Mouse (Mus musculus): ENCODE data around the gene Lias.

Gene Lias

DNA sequence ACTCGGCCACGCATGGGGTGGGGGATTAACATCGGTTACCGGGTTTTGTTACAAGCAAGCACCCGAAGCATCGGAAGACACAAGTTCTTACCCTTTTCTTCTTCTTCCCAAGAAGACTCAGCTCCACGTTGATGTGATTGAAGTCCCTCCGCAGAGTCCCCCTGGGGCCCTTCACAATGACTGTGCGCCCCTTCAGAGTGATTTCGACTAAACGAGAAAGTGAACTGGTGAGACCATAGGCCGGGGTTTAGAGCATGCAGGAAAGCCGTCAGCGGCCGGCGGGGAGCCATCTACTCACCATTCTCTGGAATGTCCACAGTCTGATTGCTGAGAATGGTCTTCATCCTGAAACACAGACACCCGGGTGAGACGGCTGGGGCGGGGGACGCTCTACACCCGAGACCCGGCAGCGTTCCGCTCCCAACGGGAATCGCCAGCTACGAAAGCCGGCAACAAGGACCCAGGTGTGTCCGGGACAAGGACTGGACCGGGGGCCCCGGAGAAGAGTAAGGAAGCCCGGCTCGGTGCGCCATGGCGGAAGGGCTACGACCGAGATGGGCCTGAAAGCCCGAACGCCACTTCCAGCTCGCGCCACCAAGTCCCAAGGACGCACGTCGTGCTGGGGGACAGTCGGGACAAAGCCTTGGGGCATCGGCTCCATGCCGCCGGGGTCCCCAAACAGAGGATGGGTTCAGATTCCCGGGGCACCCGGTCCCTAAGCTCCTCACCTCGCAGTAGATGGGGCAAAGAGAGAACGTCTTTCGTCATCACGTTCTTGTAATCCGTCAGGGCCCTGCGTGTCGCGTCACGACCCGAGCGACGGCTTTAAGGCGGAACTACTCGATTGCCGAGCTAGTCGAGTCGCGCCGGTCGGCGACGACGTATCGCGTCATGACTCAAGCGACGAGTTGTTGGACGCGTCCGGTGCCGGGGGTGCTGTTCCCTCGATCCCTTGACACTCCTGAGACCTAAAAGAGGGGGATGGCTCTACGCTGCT lies at the start of gene Lias, which contains the start of gene Rpl9:
TSS of gene Lias (plus strand) at position 850 of the 997 bp plus-strand sequence.
TSS of gene Rpl9 (minus strand) at position 797 of the 997 bp plus-strand sequence.
- in situ Hi-C loops (cut with MboI; ENCODE audit: low sequenced_read_pairs): no loop called here

DNA sequence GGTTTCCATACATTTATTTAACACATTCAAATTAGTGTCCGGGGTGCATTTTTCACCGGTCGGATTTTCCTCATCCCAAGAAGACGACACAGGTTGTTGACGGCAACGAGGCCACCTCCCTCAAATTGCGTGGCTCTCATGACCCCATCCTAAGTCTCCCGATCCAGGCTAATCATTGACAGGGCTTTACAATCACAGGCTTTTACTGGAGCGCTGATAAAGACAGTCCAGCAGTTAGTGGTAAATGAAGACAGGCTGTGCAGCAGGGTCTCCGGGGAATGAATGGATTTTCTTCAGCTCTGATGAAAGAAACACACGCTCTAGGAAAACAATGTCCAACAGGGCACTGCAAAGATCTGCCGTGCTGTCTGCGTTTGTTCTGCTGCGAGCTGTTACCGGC lies 43.1 kb upstream of the Lias start, which contains the start of gene Klb:
TSS of gene Klb (plus strand) at position 147 of the 400 bp plus-strand sequence.
- in situ Hi-C loops (cut with MboI; ENCODE audit: low sequenced_read_pairs): no loop called here

DNA sequence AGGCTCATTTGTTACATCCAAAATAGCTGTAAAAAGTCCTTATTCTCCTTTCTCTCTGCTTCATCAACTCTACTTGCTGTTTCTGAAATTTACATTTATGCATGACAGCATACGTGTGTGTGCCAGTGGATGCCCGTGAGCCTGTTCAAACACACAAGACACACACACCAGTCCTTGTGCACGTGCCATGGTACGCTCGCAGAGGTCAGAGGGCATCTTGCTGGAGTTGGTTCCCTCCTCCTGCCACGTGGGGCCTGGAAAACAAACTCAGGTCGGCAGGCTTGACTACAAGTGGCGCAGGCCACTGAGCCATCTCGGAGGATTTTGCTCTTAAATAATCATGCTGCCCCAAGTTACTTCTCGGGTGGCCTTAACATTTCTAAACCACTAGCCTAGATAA lies 40.8 kb upstream of the Lias start:
- in situ Hi-C loops (cut with MboI; ENCODE audit: low sequenced_read_pairs): no loop called here

DNA sequence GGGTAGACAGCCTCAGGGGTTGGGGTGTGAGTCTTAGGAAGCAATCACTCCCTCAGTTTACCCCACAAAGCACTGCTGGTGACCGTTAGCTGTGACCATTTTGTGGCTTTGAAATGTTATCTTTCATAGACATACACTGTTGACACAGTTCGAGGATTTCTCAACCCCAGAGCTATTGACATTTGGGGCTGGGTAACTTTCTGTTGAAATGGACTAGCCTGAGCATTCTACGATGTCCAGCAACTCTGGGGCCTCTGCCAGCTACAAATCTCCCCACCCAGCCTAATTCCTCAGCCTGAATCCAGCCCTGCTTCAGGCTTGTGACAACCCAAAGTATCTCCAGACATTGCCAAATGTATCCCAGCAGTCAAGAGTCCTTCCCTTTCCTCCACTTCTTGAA lies 37.2 kb upstream of the Lias start:
- in situ Hi-C loops (cut with MboI; ENCODE audit: low sequenced_read_pairs): no loop called here

DNA sequence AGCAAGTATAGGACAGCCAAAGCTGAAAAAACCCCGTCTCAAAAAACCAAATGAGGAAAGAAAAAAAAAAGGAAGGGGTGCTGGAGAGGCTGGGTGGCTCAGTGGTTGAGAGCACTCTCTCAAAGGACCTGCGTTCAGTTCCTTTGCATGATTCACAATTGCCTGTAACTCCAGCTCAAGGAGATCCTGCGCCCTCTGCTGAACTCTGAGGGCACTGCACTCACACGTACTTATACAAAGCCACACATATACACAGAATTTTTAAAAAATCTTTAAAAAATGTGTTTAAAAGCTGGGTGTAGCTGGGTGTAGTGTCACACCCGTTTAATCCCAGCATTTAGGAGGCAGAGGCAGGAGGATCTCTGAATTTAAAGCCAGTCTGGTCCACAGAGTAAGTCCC lies 36.3 kb upstream of the Lias start:
- in situ Hi-C loops (cut with MboI; ENCODE audit: low sequenced_read_pairs): no loop called here

GRCm38 (mm10) chr5:65356851-65357250 lies 34.4 kb upstream of the Lias start:
- in situ Hi-C loops (cut with MboI; ENCODE audit: low sequenced_read_pairs): no loop called here

GRCm38 (mm10) chr5:65357771-65358170 lies 33.5 kb upstream of the Lias start:
- in situ Hi-C loops (cut with MboI; ENCODE audit: low sequenced_read_pairs): no loop called here

DNA sequence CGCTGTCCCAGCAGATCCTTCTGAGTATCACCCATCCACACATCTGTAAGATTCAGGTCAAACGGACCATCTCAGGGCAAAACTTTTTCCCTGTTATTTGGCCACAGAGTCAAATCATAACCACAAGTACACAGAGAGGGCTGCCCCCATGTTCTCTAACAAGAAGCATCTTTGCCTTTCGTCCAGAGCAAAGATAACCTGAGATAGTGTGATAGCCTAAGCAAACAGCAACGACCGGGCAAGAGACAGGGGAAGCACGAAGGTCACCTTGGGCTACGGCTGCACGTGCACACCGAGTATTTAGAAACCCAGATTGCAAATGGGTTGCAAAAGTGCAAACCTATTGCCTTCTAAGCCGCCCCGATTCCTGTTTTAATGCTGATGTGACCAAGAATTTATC lies 23.5 kb upstream of the Lias start:
- in situ Hi-C loops (cut with MboI; ENCODE audit: low sequenced_read_pairs): no loop called here

GRCm38 (mm10) chr5:65371551-65371950 lies 19.7 kb upstream of the Lias start:
- in situ Hi-C loops (cut with MboI; ENCODE audit: low sequenced_read_pairs): no loop called here

DNA sequence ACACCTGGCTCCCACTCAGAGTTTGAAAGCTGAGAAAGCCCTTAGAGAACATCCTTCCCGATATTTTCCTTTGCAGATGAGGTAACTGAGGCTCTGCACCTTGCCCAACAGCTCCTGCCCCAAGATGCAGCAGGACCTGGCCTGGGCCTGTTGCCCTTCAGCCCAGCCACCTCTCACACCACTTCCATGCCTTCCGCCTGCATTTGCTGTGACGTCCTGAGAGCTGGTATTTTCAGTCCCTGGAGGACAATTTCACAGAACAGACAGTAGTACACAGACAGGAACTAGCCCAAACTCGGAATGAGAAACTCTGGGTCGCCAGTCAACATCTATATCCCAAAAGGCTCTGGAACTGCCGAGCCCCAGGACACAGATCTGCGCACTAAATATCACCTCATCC lies 16.6 kb upstream of the Lias start:
- in situ Hi-C loops (cut with MboI; ENCODE audit: low sequenced_read_pairs): no loop called here

- in situ Hi-C loops (cut with MboI; ENCODE audit: low sequenced_read_pairs): no loop called here
Measured at GRCm38 (mm10) chr5:65385704-65386103, 5.6 kb upstream of the Lias start.

DNA sequence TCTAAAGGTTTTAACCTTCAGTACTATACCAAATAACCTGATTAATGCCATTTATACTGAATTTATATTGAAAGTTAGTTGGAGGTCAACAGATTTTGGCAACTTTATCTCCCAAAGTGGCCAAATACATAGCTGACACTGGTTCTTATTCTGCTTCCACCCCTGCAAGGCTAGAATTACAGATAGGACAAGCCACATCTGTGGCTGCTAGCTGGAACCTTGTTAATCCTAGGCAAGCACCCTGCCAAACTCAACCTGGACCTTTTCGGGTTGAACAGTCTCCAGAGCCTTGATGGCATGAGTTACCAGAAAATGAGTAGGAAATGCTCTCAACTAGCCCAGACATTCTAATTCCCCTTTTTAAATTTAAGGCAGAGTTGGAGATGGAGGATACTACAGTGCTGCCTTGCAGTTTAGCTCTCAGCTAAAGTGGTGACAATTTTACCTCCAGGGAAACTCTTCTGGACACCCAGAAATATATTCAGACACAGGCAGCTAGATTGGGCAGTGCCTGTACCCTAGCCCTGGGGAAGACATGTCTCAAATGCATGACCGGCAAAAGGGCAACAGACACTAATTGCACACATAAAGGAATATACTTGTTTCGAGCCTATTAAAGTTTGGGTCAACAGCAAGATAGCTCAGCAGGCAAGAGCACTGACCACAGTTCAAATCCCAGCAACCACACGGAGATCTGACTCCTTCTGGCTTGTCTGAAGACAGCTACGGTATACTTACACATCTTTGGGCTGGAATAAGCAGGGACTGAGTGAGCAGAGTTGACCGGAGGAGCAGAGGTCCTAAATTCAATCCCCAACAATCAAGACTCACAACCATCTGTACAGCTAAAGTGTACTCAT lies 4.1 kb upstream of the Lias start:
- in situ Hi-C loops (cut with MboI; ENCODE audit: low sequenced_read_pairs): no loop called here

DNA sequence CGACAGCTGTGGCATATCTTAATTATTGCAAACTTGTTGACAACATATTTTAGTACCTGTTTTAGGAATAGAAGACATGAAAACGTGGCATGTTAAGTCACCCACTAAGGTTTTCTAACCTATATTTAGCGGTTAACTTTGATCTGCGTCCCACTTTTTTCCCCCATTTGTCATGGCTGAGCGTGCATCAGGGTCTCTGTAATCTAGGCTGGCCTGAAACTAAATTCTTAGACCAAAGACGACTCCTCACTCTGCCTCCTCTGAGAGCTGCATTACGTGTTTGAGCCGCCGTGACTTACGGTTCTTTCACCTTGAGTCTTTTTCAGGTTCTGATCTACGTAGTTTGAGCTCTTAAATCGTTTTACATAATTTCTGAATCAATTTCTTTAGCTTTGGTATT lies 456 bp downstream of the Lias start:
- in situ Hi-C loops (cut with MboI; ENCODE audit: low sequenced_read_pairs): no loop called here

- in situ Hi-C loops (cut with MboI; ENCODE audit: low sequenced_read_pairs): no loop called here
Measured at GRCm38 (mm10) chr5:65394425-65394824, 3.1 kb downstream of the Lias start.

DNA sequence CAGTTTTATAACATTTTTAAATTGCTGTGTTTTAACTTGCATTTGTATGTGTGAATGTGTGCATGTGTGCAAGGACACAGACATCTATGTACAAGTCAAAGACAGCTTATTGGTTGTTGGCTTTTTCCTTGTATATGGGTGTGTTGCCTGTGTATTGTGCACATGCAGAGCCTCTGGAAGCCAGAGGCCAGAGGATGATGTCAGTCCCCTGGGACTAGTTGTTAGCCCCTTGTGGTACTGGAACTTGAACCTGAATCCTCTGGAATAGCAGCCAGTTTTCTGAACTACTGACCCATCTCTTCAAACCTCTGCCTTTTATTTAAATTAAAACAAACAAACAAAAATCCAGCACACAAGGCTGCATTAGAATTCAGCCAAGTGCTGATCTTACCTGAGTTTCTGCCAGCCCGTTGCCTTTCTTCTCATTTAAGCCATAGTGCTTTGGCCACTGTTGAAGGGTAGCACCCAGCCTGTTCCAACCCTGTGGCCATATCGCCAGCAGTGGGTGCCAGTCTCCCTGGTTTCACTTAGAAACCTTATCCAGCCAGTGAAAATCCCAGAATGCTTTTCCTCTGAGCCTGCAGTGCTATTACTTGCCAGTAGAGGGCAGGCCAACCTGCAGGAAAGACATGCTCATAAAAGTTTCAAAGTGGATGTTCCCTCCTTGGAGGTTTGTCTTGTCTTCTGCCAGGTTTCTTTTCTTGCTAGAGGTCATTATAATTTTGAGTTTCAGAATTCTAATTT lies 10.1 kb downstream of the Lias start:
- in situ Hi-C loops (cut with MboI; ENCODE audit: low sequenced_read_pairs): no loop called here

DNA sequence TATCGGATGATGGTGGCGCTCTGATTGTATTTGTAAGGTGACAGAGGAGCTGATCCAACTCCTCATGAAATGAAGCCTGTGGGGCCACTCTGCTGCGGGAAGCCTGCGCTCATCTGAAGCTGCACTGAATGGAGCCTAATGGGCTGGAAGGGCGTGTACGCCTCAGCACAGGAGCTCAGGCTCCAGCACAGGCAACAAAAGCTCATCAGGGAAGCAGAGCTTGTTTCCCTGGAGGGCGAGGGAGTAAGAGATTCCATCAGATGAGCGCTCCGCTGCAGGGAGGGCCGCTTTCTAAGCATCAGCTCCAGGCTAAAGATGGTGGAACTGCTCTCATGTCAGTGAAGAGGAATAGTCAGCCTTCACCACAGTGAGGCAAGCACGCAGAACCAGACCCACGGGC lies 16.7 kb downstream of the Lias start:
- in situ Hi-C loops (cut with MboI; ENCODE audit: low sequenced_read_pairs): no loop called here

DNA sequence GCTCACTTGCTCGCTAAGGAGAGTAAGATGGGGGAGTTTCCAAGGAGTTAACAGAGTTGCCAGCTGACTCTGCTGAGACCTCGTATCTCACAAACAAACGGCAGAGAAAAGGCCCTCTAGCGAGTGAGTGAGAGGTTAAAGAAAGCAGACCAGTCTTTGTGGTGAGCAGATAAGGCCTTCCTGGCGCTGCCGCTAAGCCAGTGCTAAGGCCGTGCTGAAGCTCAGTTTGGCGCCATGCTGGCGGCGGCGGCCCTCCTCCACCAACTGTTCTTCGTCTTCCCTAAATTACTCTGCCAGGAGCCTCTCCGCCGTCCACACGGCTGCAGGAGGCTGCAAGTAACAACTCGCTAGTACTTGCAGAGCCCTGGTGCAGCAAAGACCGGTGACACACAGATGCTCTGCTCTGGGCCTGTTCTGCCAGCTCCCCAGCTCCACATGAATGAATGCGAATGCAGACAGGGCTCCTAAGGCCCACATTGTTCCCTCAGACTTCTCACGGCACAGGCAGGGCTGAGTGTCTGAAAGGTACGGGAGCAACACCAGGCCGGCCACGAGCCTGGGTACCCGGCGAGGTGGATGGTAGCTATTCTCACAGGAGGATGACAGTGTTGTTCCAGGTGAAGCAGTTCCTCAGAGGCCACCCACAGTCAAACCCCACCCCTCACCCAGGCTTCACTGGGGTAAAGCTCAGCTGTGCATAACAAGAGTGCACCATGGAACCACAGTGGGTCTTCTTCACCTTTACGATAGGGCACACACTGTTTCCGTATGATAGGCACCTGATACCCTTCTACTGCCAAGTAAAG lies 24.6 kb downstream of the Lias start:
- in situ Hi-C loops (cut with MboI; ENCODE audit: low sequenced_read_pairs): no loop called here

GRCm38 (mm10) chr5:65419136-65419535 lies 27.8 kb downstream of the Lias start:
- in situ Hi-C loops (cut with MboI; ENCODE audit: low sequenced_read_pairs): no loop called here

DNA sequence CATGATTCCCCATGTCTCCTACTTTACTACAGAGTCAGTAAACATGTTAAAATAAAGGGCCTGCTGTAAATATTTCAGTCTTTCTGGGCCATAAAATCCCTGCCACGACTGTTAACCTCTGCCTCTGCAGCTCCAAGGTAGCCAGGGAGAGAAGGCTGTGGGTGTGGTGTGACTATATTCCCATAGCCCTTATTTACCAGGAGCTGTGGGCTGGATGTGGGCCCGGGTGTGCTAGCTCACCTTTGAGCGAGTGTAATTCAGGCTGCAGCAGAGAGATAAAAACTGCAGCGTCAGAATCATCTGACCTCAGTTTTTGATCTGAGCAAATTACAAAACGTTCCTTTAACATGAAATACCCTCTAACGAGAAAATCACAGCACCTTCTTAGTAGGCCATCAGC lies 29.5 kb downstream of the Lias start:
- in situ Hi-C loops (cut with MboI; ENCODE audit: low sequenced_read_pairs): no loop called here

- in situ Hi-C loops (cut with MboI; ENCODE audit: low sequenced_read_pairs): no loop called here
Measured at GRCm38 (mm10) chr5:65422803-65423202, 31.5 kb downstream of the Lias start.
